Mouse (Mus musculus): ENCODE measurements around the gene Zup1. TPM values are rescaled to one million over a fixed set of nuclear protein-coding genes. Genes with fewer than 3 reads are reported as not detected.

Gene Zup1
- 10 to 100 TPM; 89.2 to 91.0 TPM for total RNA-seq (2023)

DNA sequence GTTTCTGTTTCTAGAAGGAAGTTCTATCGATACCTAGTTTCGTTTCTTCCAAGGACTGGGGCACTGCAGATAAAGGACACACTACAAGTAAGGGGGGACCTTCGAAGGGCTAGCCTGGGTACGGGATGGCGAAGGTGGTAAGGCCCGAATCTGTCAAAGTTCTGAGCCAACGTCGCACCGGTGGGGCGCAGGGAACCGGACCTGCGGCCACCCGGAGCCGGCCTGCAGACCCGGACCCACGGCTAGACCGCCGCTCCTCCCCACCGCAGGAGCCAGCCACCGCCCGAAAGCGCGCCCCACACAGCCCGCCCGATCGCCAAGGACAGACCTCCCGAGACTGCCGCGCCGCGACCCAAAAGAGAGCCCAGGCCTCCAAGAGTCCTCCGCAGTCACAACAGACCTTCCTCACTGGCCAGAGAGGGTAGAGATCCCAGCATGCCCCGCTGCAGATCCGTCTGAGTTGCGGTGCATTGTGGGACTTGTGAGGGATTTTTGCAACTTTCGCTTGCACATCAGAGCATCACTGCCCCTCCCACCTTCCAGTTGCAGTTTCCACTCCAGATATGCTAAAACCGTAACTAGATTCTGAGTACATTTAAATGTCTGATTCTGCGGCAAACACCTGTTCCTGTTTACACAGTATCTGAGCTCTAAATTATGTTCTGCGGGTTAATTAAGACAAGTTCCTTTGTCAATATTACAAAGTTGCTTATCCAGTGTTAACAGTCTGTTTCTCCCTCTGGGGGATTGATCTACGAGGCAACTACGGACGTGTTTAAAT, at the start of gene Zup1:
Zup1 (minus strand) TSS at position 467 of the 781 bp plus-strand sequence.

DNA sequence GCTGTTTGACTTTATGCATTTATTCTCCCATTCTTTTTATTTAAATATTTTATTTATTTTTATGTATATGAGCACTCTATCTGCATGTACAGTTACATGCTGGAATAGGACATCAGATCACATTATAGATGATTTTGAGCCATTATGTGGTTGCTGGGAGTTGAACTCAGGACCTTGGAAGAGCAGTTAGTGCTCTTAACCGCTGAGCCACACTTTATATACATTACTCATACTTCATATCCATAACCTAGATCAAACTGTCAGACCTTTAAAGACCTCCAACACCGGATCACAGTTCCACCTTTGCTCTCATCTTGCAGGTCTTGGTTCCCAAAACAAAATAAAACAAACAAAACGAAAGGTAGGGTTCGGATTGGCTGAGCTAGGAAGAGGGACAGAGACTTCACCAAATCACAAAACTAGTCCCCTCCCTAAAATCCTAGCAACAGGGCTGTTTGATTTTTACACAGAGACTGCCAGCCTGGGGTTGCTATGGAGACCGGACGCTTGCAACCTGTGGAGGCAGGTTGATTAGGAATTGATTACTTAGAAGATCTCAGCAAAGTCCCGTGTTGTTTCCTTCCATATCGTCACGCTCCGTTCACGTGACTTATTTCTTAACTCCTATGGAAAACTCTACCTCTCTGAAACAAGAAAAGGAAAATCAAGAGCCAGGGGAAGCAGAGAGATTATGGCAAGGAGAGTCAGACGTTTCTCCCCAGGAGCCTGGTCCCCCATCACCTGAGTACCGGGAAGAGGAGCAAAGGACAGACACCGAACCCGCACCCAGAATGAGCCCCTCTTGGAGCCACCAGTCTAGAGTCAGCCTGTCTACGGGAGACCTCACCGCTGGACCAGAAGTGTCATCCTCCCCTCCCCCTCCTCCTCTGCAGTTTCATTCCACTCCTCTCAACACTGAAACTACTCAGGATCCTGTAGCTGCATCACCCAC, 46.3 kb downstream of the Zup1 start, which contains the start of gene Rsph4a:
Rsph4a (plus strand) TSS at position 582 of the 952 bp plus-strand sequence.

Other genes with a start within 250 kb of the Zup1 start
- gene Sult3a2, start 164.6 kb downstream of the Zup1 start, total RNA-seq (2023), result not detected
- gene Sult3a1, start 93.5 kb downstream of the Zup1 start, total RNA-seq (2023), result not detected
- not detected for gene Rsph4a, start 46.2 kb downstream of the Zup1 start, total RNA-seq (2023)
- 10 to 100 TPM; 53.2 to 66.0 TPM for gene Rwdd1, start 68.4 kb upstream of the Zup1 start, total RNA-seq (2023)
- not detected for gene Trappc3l, start 86.3 kb upstream of the Zup1 start, total RNA-seq (2023)
- gene Calhm4, start 93.0 kb upstream of the Zup1 start, total RNA-seq (2023), result not detected
- gene Calhm5, start 145.2 kb upstream of the Zup1 start, total RNA-seq (2023), result not detected
- 10 to 100 TPM; 18.4 to 19.1 TPM for gene Calhm6, start 176.7 kb upstream of the Zup1 start, total RNA-seq (2023)

All from T-cell, adult 66 days (primary cell).